Mouse (Mus musculus) megakaryocyte, embryonic 14.5 days (primary cell): Measurements from ENCODE around the gene Krtdap.

Experiments
- FLI1 ChIP-seq: IDR thresholded peaks from 2 replicates; pipeline ENCODE4 v1.6.1; 2012; ENCODE audit warnings: low read length, inconsistent platforms, mixed read lengths
- GATA1 ChIP-seq: IDR thresholded peaks from 3 replicates; pipeline ENCODE4 v1.6.1; 2012; ENCODE audit warnings: mixed read lengths, low read length, inconsistent platforms, borderline replicate concordance

GRCm38 (mm10) chr7:30824306-30824705 is 36.6 kb downstream of the Krtdap start:
- TF ChIP-seq GATA1: no peak
- TF ChIP-seq FLI1: no peak
